Mouse (Mus musculus): Measurements from ENCODE around the gene Ajap1. TPM values are rescaled to one million over a fixed set of nuclear protein-coding genes. Genes with fewer than 3 reads are reported as not detected.

The Ajap1 gene
- polyA plus RNA-seq, 1 experiment = not detected

- Histone ChIP-seq H3K4me3 (replicated peaks) (no peak overlapping the region), H3K27me3 (ENCODE audit: control insufficient read depth) (no peaks in the 10 kb centered on the region), H3K36me3 (ENCODE audit: control insufficient read depth) (no peaks in the 10 kb centered on the region), H3K4me1 (ENCODE audit: control insufficient read depth) (no peaks in the 10 kb centered on the region), H3K9me3 (ENCODE audit: control insufficient read depth, low read length) (peaks cover 56% of the 10 kb centered on the region)
- no peak for TF ChIP-seq GATA1 (IDR thresholded peaks at IDR 0.05; ENCODE audit: low read length)
- TF ChIP-seq TAL1 (IDR thresholded peaks at IDR 0.05; ENCODE audit: low read length) = no peak
These were observed 101.2 kb downstream of the Ajap1 start for GRCm38 (mm10) chr4:153381433-153381832.

GRCm38 (mm10) chr4:153380885-153381284 is 101.7 kb downstream of the Ajap1 start:
- Histone ChIP-seq H3K9me3 (ENCODE audit: control insufficient read depth, low read length) (peaks cover 51% of the 10 kb centered on the region), H3K4me3 (replicated peaks) (no peak overlapping the region), H3K27me3 (ENCODE audit: control insufficient read depth) (no peaks in the 10 kb centered on the region), H3K36me3 (ENCODE audit: control insufficient read depth) (no peaks in the 10 kb centered on the region), H3K4me1 (ENCODE audit: control insufficient read depth) (no peaks in the 10 kb centered on the region)
- TF ChIP-seq GATA1 (IDR thresholded peaks at IDR 0.05; ENCODE audit: low read length) = no peak
- no peak for TF ChIP-seq TAL1 (IDR thresholded peaks at IDR 0.05; ENCODE audit: low read length)

- H3K4me1 ChIP-seq (ENCODE audit: control insufficient read depth) = no peaks in the 10 kb centered on the region
- no peaks in the 10 kb centered on the region for H3K27me3 ChIP-seq (ENCODE audit: control insufficient read depth)
- peaks cover 40% of the 10 kb centered on the region for H3K9me3 ChIP-seq (ENCODE audit: control insufficient read depth, low read length)
- TF ChIP-seq GATA1 (IDR thresholded peaks at IDR 0.05; ENCODE audit: low read length) = no peak
- no peak for TF ChIP-seq TAL1 (IDR thresholded peaks at IDR 0.05; ENCODE audit: low read length)
- no peaks in the 10 kb centered on the region for H3K36me3 ChIP-seq (ENCODE audit: control insufficient read depth)
- no peak overlapping the region for H3K4me3 ChIP-seq (replicated peaks)
These were observed 104.6 kb downstream of the Ajap1 start for GRCm38 (mm10) chr4:153377981-153378380.

GRCm38 (mm10) chr4:153374233-153374632 is 108.4 kb downstream of the Ajap1 start:
- Histone ChIP-seq H3K27me3 (ENCODE audit: control insufficient read depth) (no peaks in the 10 kb centered on the region), H3K9me3 (ENCODE audit: control insufficient read depth, low read length) (peaks cover 30% of the 10 kb centered on the region), H3K4me3 (replicated peaks) (no peak overlapping the region), H3K36me3 (ENCODE audit: control insufficient read depth) (no peaks in the 10 kb centered on the region), H3K4me1 (ENCODE audit: control insufficient read depth) (no peaks in the 10 kb centered on the region)
- TF ChIP-seq GATA1 (IDR thresholded peaks at IDR 0.05; ENCODE audit: low read length) = no peak

- no peak for TF ChIP-seq TAL1 (IDR thresholded peaks at IDR 0.05; ENCODE audit: low read length)
- no peak for TF ChIP-seq GATA1 (IDR thresholded peaks at IDR 0.05; ENCODE audit: low read length)
These were observed 109.5 kb downstream of the Ajap1 start for GRCm38 (mm10) chr4:153373125-153373524.

GRCm38 (mm10) chr4:153368620-153369159 is 113.9 kb downstream of the Ajap1 start:
- no peak for TF ChIP-seq TAL1 (IDR thresholded peaks at IDR 0.05; ENCODE audit: low read length)
- TF ChIP-seq GATA1 (IDR thresholded peaks at IDR 0.05; ENCODE audit: low read length) = no peak
- H3K4me3 ChIP-seq (replicated peaks) = no peak overlapping the region
- peaks cover 29% of the 10 kb centered on the region for H3K9me3 ChIP-seq (ENCODE audit: control insufficient read depth, low read length)
- H3K27me3 ChIP-seq (ENCODE audit: control insufficient read depth) = no peaks in the 10 kb centered on the region
- H3K4me1 ChIP-seq (ENCODE audit: control insufficient read depth) = no peaks in the 10 kb centered on the region
- H3K36me3 ChIP-seq (ENCODE audit: control insufficient read depth) = no peaks in the 10 kb centered on the region

More at GRCm38 (mm10) chr4:153373125-153373524, 109.5 kb downstream of the Ajap1 start:
- Histone ChIP-seq H3K9me3 (ENCODE audit: control insufficient read depth, low read length) (peaks cover 33% of the 10 kb centered on the region), H3K36me3 (ENCODE audit: control insufficient read depth) (no peaks in the 10 kb centered on the region), H3K4me3 (replicated peaks) (no peak overlapping the region), H3K4me1 (ENCODE audit: control insufficient read depth) (no peaks in the 10 kb centered on the region), H3K27me3 (ENCODE audit: control insufficient read depth) (no peaks in the 10 kb centered on the region)

GRCm38 (mm10) chr4:153360868-153361545 is 121.6 kb downstream of the Ajap1 start:
- H3K27me3 ChIP-seq (ENCODE audit: control insufficient read depth) = no peaks in the 10 kb centered on the region
- no peak for TF ChIP-seq GATA1 (IDR thresholded peaks at IDR 0.05; ENCODE audit: low read length)
- no peak for TF ChIP-seq TAL1 (IDR thresholded peaks at IDR 0.05; ENCODE audit: low read length)
- H3K4me3 ChIP-seq (replicated peaks) = no peak overlapping the region
- peaks cover 54% of the 10 kb centered on the region for H3K9me3 ChIP-seq (ENCODE audit: control insufficient read depth, low read length)
- H3K36me3 ChIP-seq (ENCODE audit: control insufficient read depth) = no peaks in the 10 kb centered on the region
- no peaks in the 10 kb centered on the region for H3K4me1 ChIP-seq (ENCODE audit: control insufficient read depth)

- Histone ChIP-seq H3K4me1 (ENCODE audit: control insufficient read depth) (no peaks in the 10 kb centered on the region), H3K4me3 (replicated peaks) (no peak overlapping the region), H3K27me3 (ENCODE audit: control insufficient read depth) (no peaks in the 10 kb centered on the region), H3K9me3 (ENCODE audit: control insufficient read depth, low read length) (peaks cover 76% of the 10 kb centered on the region), H3K36me3 (ENCODE audit: control insufficient read depth) (no peaks in the 10 kb centered on the region)
- TF ChIP-seq GATA1 (IDR thresholded peaks at IDR 0.05; ENCODE audit: low read length) (no peak), TAL1 (IDR thresholded peaks at IDR 0.05; ENCODE audit: low read length) (no peak)
These were observed 124.4 kb downstream of the Ajap1 start for GRCm38 (mm10) chr4:153358243-153358550.

- TF ChIP-seq GATA1 (IDR thresholded peaks at IDR 0.05; ENCODE audit: low read length) = no peak
- Histone ChIP-seq H3K36me3 (ENCODE audit: control insufficient read depth) (no peaks in the 10 kb centered on the region), H3K4me3 (replicated peaks) (no peak overlapping the region), H3K27me3 (ENCODE audit: control insufficient read depth) (no peaks in the 10 kb centered on the region), H3K4me1 (ENCODE audit: control insufficient read depth) (no peaks in the 10 kb centered on the region), H3K9me3 (ENCODE audit: control insufficient read depth, low read length) (peaks cover 72% of the 10 kb centered on the region)
These were observed 124.9 kb downstream of the Ajap1 start for GRCm38 (mm10) chr4:153357539-153358242.
